Mouse (Mus musculus) bone marrow macrophage, adult 2 months (primary cell): Measurements from ENCODE around the gene Zmynd10.

Source experiments
- CTCF ChIP-seq: IDR thresholded peaks from 2 replicates; pipeline ENCODE4 v1.5.1; 2012; ENCODE audit warnings: low read depth, mild to moderate bottlenecking, low read length, moderate library complexity
- POLR2A ChIP-seq: IDR thresholded peaks from 2 replicates; pipeline ENCODE4 v1.6.1; 2012; ENCODE audit warnings: mild to moderate bottlenecking, low read depth, low read length, borderline replicate concordance

- no peak for TF ChIP-seq POLR2A
- TF ChIP-seq CTCF, result no peak
Observed at GRCm38 (mm10) chr9:107572327-107572662, 25.2 kb downstream of the Zmynd10 start.
